Mouse (Mus musculus): Measurements from ENCODE around the gene Itprid2. TPM values are rescaled to one million over a fixed set of nuclear protein-coding genes. Genes with fewer than 3 reads are reported as not detected.

The Itprid2 gene
- 1 to 10 TPM in 1 of 2 experiments, under 1 TPM in 1; 0.71 to 7.0 TPM for polyA plus RNA-seq (2012; fragmentation: generic; extraction: Trizol)

GRCm38 (mm10) chr2:79634528-79635400, at the start of gene Itprid2:
TSS of gene Itprid2 (plus strand) at chr2:79635352.

GRCm38 (mm10) chr2:79707575-79707974, 72.4 kb downstream of the Itprid2 start, which contains the start of gene Ppp1r1c:
TSS of gene Ppp1r1c (plus strand) at chr2:79707780.

Other genes with a start within 250 kb of the Itprid2 start
- gene Neurod1, start 178.6 kb upstream of the Itprid2 start, polyA plus RNA-seq (2012; fragmentation: generic; extraction: Trizol): not detected
- gene Cerkl, start 178.6 kb upstream of the Itprid2 start, polyA plus RNA-seq (2012; fragmentation: generic; extraction: Trizol): under 1 TPM in 1 of 2 experiments, not detected in 1; 0.09 TPM
- gene Ppp1r1c, start 72.4 kb downstream of the Itprid2 start, polyA plus RNA-seq (2012; fragmentation: generic; extraction: Trizol): not detected

Data from C3H10T1/2 (cell line).